In genomic region chr9:64339361-64339760, GRCm38 (mm10) we compare ENCODE assay signal across 10 mouse cellular contexts. TPM values are rescaled to one million over a fixed set of nuclear protein-coding genes. Genes with fewer than 3 reads are reported as not detected.
DNase-seq lines count a peak whose midpoint lies in the region; ATAC-seq lines count a peak whose summit lies in the region.
"Had no signal": no experiment of that assay in that cellular context is flagged by ENCODE, and none has a peak within 500 bp of the region (broad histone marks: within the 10 kb centered on the region; RNA-seq: fewer than 3 reads in every experiment).

No protein-coding gene starts in this region.

- no peaks in the 10 kb centered on the region for H3K9me3 ChIP-seq in hindbrain, embryonic 16.5 days (ENCODE audit: control insufficient read depth, low read length)
- H3K9me3 ChIP-seq in midbrain, embryonic 16.5 days (replicated peaks; ENCODE audit: control insufficient read depth, low read length, poor library complexity, severe bottlenecking): no peaks in the 10 kb centered on the region

- H3K27ac ChIP-seq in brown adipose tissue, adult 24 weeks (replicated peaks; ENCODE audit: low read depth, low read length): no peak overlapping the region
- H3K27ac ChIP-seq in hindbrain, embryonic 16.5 days (ENCODE audit: low read depth, low read length): no peak overlapping the region
- peak overlapping the region; percentile 99; the same call in 1 of the 2 replicates for H3K27ac ChIP-seq in midbrain, embryonic 16.5 days (ENCODE audit: low read length)

- H3K4me3 ChIP-seq in brown adipose tissue, adult 24 weeks (ENCODE audit: insufficient read depth, low read depth, low read length): 0 out of 2 replicates have a peak overlapping the region, but pooled peaks have one; percentile 90
- no peak overlapping the region for H3K4me3 ChIP-seq in hindbrain, embryonic 16.5 days (ENCODE audit: low read length)
- peak overlapping the region; percentile 65; the same call in 1 of the 2 replicates for H3K4me3 ChIP-seq in midbrain, embryonic 16.5 days (ENCODE audit: low read depth, low read length)

- 20% methylated on average over 8 of the region's 8 CpGs for WGBS in hindbrain, embryonic 16.5 days
- 18% methylated on average over 8 of the region's 8 CpGs for WGBS in midbrain, embryonic 16.5 days

- no peak for ATAC-seq in hindbrain, embryonic 16.5 days
- no peak for ATAC-seq in midbrain, embryonic 16.5 days

- no peaks in the 10 kb centered on the region for H3K36me3 ChIP-seq in hindbrain, embryonic 16.5 days (ENCODE audit: control insufficient read depth, insufficient read depth, low read length)
- peaks cover 4% of the 10 kb centered on the region; the same call in 1 of the 2 replicates for H3K36me3 ChIP-seq in midbrain, embryonic 16.5 days (ENCODE audit: control insufficient read depth, insufficient read depth, low read length)

- no peak overlapping the region for H3K9ac ChIP-seq in hindbrain, embryonic 16.5 days (ENCODE audit: low read depth, low read length)
- no peak overlapping the region for H3K9ac ChIP-seq in midbrain, embryonic 16.5 days (ENCODE audit: low read depth, low read length)

- peak overlapping the region; percentile 76 for H3K4me2 ChIP-seq in hindbrain, embryonic 16.5 days (ENCODE audit: low read length)
- peak overlapping the region; percentile 82 for H3K4me2 ChIP-seq in midbrain, embryonic 16.5 days (ENCODE audit: low read length)

- no peaks in the 10 kb centered on the region for H3K4me1 ChIP-seq in brown adipose tissue, adult 24 weeks (ENCODE audit: control insufficient read depth, insufficient read depth, insufficient read length, low read length)
- H3K4me1 ChIP-seq in hindbrain, embryonic 16.5 days (ENCODE audit: control insufficient read depth, insufficient read depth, low read depth, low read length): peaks cover 6% of the 10 kb centered on the region
- peaks cover 17% of the 10 kb centered on the region for H3K4me1 ChIP-seq in midbrain, embryonic 16.5 days (ENCODE audit: control insufficient read depth, insufficient read depth, low read length)

- DNase-seq in kidney, adult 18-20 months: peak; percentile 7
- no peak for DNase-seq in kidney, adult 11 months
- no peak for DNase-seq in adipocyte (ENCODE audit: low spot score)
- no peak for DNase-seq in left cerebral cortex, adult 9 months (ENCODE audit: low spot score in 2 of 2)
- DNase-seq in layer of hippocampus, postnatal 14 days (ENCODE audit: low spot score in 2 of 2): no peak
- DNase-seq: thymus, postnatal 14 days had no signal

- H3K27me3 ChIP-seq in hindbrain, embryonic 16.5 days (replicated peaks; ENCODE audit: control insufficient read depth, insufficient read depth, low read length): no peaks in the 10 kb centered on the region
- H3K27me3 ChIP-seq in midbrain, embryonic 16.5 days (ENCODE audit: control insufficient read depth, insufficient read depth, low read depth, low read length): no peaks in the 10 kb centered on the region

RNA-seq across cellular contexts. Expression of gene Dis3l, which starts 1.7 kb away (rescaled TPM):
- polyA plus RNA-seq in brown adipose tissue, adult 24 weeks (2012; ENCODE audit: insufficient read depth, insufficient read length, missing spikeins): 18.0 and 18.7 TPM in 2 replicates
- polyA plus RNA-seq in hindbrain, embryonic 16.5 days (2015; fragmentation: Nextera tagmentation; extraction: Ambion mirVana): 20.0 and 22.7 TPM in 2 replicates
- 23.7 and 24.3 TPM in 2 replicates for polyA plus RNA-seq in midbrain, embryonic 16.5 days (2015; fragmentation: Nextera tagmentation; extraction: Ambion mirVana)
- 10 to 100 TPM; 24.4 to 26.0 TPM for total RNA-seq in layer of hippocampus, postnatal 14 days (2021)

RNA-seq across cellular contexts. Expression of gene Megf11, which starts 46.1 kb away (rescaled TPM):
- polyA plus RNA-seq in brown adipose tissue, adult 24 weeks (2012; ENCODE audit: insufficient read depth, insufficient read length, missing spikeins): not detected in 2 replicates
- polyA plus RNA-seq in hindbrain, embryonic 16.5 days (2015; fragmentation: Nextera tagmentation; extraction: Ambion mirVana): 20.0 and 20.2 TPM in 2 replicates
- 20.5 and 21.3 TPM in 2 replicates for polyA plus RNA-seq in midbrain, embryonic 16.5 days (2015; fragmentation: Nextera tagmentation; extraction: Ambion mirVana)
- total RNA-seq in layer of hippocampus, postnatal 14 days (2021): 10 to 100 TPM; 16.1 to 16.3 TPM
- total RNA-seq: megakaryocyte progenitor cell, adult 5-6 weeks had no signal

RNA-seq across cellular contexts. Expression of gene Tipin, which starts 58.0 kb away (rescaled TPM):
- polyA plus RNA-seq in brown adipose tissue, adult 24 weeks (2012; ENCODE audit: insufficient read depth, insufficient read length, missing spikeins): 19.1 and 20.8 TPM in 2 replicates
- polyA plus RNA-seq in hindbrain, embryonic 16.5 days (2015; fragmentation: Nextera tagmentation; extraction: Ambion mirVana): 68.3 and 68.7 TPM in 2 replicates
- polyA plus RNA-seq in midbrain, embryonic 16.5 days (2015; fragmentation: Nextera tagmentation; extraction: Ambion mirVana): 56.3 and 66.2 TPM in 2 replicates
- total RNA-seq in layer of hippocampus, postnatal 14 days (2021): 10 to 100 TPM; 17.7 to 18.2 TPM

Comparison
In these comparisons a context has a peak if more than half of its experiments do, and no peak if none do; other contexts are left out.
1. RNA of gene Megf11, which starts 46.1 kb away (polyA plus RNA-seq): 20.5 to 21.3 TPM in midbrain, embryonic 16.5 days and 20.0 to 20.2 TPM in hindbrain, embryonic 16.5 days; not detected in brown adipose tissue, adult 24 weeks; every median in the first group is over 10 times any median in the second.